Mouse (Mus musculus): ENCODE measurements around the gene Xrcc6. TPM values are rescaled to one million over a fixed set of nuclear protein-coding genes. Genes with fewer than 3 reads are reported as not detected.

Gene Xrcc6
- polyA plus RNA-seq, 1 experiment from 2014 or later: 66.6 TPM

DNA sequence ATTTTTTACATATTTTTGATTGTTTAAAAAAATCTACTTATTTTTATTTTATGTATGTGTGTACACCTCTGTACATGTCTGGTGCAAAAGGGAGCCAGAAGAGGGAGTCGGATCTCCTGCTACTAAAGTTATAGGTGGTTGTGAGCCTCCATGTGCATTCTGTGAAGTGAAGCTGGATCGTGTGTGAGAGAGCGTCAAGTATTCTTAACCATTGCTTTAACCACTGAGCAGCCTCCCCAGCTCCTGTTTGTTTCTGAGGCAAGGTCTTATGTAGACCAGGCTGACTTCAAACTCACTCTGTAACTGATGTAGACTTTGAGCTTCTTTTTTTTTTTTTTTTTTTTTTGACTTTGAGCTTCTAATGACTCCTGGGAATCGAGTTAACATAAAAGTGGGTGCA, 29.8 kb downstream of the Xrcc6 start:
- H3K36me3 ChIP-seq (ENCODE audit: control insufficient read depth, insufficient read depth, low read length): no peaks in the 10 kb centered on the region
- DNase-seq (ENCODE audit: low spot score) (no peak), ATAC-seq (ENCODE audit: low FRiP score) (no peak)
- WGBS: 86% methylated on average over 4 of the region's 4 CpGs
- no peaks in the 10 kb centered on the region for H3K9me3 ChIP-seq (ENCODE audit: control insufficient read depth, low read length)
- no peak overlapping the region for H3K27ac ChIP-seq (ENCODE audit: low read depth, low read length)
- H3K4me1 ChIP-seq (replicated peaks; ENCODE audit: control insufficient read depth, insufficient read depth, low read length): 0 out of 2 replicates have a peak, but pooled peaks cover 3% of the 10 kb centered on the region
- no peak overlapping the region for H3K9ac ChIP-seq (ENCODE audit: low read depth, low read length)
- no peaks in the 10 kb centered on the region for H3K27me3 ChIP-seq (ENCODE audit: control insufficient read depth, insufficient read depth, low read length)
- H3K4me2 ChIP-seq (replicated peaks; ENCODE audit: low read depth, low read length): no peak overlapping the region
- no peak overlapping the region for H3K4me3 ChIP-seq (ENCODE audit: low read depth, low read length)

DNA sequence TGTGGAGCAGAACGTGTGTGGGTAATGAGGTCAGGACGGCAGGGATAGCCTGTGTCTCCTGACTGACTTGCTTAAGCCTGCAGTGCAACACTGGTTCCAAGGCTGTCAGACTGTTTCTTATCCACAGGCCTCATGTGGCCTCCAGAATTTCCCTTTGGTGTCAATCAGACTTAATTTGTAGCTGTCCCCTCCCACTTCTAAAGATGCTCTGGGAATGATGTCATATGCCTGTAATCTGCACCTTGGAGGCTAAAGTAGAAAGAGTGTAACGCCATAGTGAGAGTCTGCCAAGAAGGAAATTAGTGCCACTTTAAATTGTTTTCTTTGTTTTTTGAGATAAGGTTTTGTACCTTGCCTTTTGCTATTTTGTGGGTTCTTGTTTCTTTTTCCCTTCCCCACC, 31.7 kb downstream of the Xrcc6 start:
- Histone ChIP-seq H3K4me3 (ENCODE audit: low read depth, low read length) (no peak overlapping the region), H3K9ac (ENCODE audit: low read depth, low read length) (no peak overlapping the region), H3K27me3 (ENCODE audit: control insufficient read depth, insufficient read depth, low read length) (no peaks in the 10 kb centered on the region), H3K4me1 (replicated peaks; ENCODE audit: control insufficient read depth, insufficient read depth, low read length) (0 out of 2 replicates have a peak, but pooled peaks cover 3% of the 10 kb centered on the region), H3K27ac (ENCODE audit: low read depth, low read length) (no peak overlapping the region), H3K4me2 (replicated peaks; ENCODE audit: low read depth, low read length) (no peak overlapping the region), H3K36me3 (ENCODE audit: control insufficient read depth, insufficient read depth, low read length) (peaks cover 2% of the 10 kb centered on the region; the same call in 1 of the 2 replicates), H3K9me3 (ENCODE audit: control insufficient read depth, low read length) (no peaks in the 10 kb centered on the region)
- ATAC-seq (ENCODE audit: low FRiP score): no peak
- WGBS: 90% methylated on average over 3 of the region's 3 CpGs
- no peak for DNase-seq (ENCODE audit: low spot score)

DNA sequence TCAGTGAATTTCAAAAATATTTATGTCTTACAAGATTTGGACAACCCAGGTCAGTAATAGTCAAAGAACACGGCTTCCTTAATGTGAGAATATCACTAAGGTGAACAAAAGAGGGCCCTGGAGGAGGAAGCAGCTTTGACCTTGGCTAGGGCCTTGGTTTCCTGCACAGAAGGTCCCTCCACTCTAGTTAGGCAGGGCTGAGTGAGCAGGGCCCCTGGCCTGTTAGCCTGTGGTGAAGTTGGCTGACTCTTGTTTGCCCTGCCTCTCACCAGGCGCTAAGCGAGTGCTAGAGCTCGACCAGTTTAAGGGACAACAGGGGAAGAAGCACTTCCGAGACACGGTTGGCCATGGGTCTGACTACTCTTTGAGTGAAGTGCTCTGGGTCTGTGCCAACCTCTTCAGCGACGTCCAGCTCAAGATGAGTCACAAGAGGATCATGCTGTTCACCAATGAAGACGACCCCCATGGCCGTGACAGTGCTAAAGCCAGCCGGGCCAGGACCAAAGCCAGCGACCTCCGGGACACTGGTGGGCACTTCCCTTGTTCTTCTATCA, 35.0 kb downstream of the Xrcc6 start:
- 96% methylated on average over 13 of the region's 13 CpGs for WGBS
- Histone ChIP-seq H3K4me3 (ENCODE audit: low read depth, low read length) (no peak overlapping the region), H3K9me3 (ENCODE audit: control insufficient read depth, low read length) (no peaks in the 10 kb centered on the region), H3K27ac (ENCODE audit: low read depth, low read length) (no peak overlapping the region), H3K9ac (ENCODE audit: low read depth, low read length) (no peak overlapping the region), H3K36me3 (ENCODE audit: control insufficient read depth, insufficient read depth, low read length) (peaks cover 8% of the 10 kb centered on the region; the same call in 1 of the 2 replicates), H3K4me1 (replicated peaks; ENCODE audit: control insufficient read depth, insufficient read depth, low read length) (no peaks in the 10 kb centered on the region), H3K4me2 (replicated peaks; ENCODE audit: low read depth, low read length) (no peak overlapping the region), H3K27me3 (ENCODE audit: control insufficient read depth, insufficient read depth, low read length) (no peaks in the 10 kb centered on the region)
- ATAC-seq (ENCODE audit: low FRiP score) (no peak), DNase-seq (ENCODE audit: low spot score) (no peak)

DNA sequence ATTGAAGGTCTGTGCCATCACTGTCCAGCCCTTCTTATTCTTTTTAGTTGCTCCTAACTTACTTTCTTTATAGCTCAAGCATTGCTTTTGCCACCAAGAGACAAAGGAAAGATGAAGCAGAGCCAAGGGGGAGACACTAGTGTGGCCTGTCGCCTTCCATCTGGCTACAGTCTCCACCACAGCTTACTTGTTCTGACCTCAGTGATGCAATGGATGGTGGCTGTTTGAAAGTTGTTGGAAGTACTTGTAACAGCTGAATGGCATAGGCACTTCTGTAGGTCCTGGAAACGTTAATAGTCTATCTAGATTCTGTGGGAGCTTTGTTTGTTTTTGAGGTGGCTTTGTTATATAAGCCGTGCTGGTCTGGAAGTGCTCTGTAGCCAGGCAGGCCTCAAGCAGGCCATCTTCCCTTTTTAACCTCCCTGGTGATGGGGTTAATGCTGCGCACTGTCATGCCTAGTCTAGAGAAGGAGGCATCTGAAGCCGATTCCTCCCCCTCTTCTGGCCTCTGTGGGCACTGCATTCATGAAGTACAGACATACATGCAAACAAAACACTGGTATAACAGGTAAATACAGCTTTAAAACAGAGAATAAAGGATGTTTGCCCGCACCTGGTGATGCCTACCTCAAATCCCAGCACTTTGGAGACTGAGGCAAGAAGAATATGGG, 36.5 kb downstream of the Xrcc6 start:
- no peak overlapping the region for H3K4me2 ChIP-seq (replicated peaks; ENCODE audit: low read depth, low read length)
- H3K27me3 ChIP-seq (ENCODE audit: control insufficient read depth, insufficient read depth, low read length): no peaks in the 10 kb centered on the region
- no peak for DNase-seq (ENCODE audit: low spot score)
- H3K9me3 ChIP-seq (ENCODE audit: control insufficient read depth, low read length): no peaks in the 10 kb centered on the region
- WGBS: 93% methylated on average over 6 of the region's 6 CpGs
- H3K27ac ChIP-seq (ENCODE audit: low read depth, low read length): no peak overlapping the region
- no peaks in the 10 kb centered on the region for H3K4me1 ChIP-seq (replicated peaks; ENCODE audit: control insufficient read depth, insufficient read depth, low read length)
- no peak overlapping the region for H3K9ac ChIP-seq (ENCODE audit: low read depth, low read length)
- H3K36me3 ChIP-seq (ENCODE audit: control insufficient read depth, insufficient read depth, low read length): peaks cover 8% of the 10 kb centered on the region; the same call in 1 of the 2 replicates
- H3K4me3 ChIP-seq (ENCODE audit: low read depth, low read length): no peak overlapping the region
- ATAC-seq (ENCODE audit: low FRiP score): no peak

DNA sequence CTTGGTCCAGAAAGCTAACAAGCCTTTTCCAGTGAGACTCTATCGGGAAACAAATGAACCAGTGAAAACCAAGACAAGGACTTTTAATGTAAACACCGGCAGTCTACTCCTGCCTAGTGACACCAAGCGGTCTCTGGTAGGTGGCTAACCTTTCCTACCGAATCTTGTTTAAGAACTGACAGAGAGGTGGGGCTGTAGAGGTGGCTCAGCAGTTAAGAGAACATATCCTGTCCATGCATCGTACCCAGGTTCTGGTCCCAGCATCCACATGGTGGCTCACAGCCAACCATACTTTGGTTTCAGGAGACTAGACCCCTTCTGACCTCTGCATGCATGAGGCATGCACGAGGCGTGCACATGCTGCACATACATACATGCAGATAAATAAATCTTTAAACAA, 39.6 kb downstream of the Xrcc6 start:
- ATAC-seq (ENCODE audit: low FRiP score) (no peak), DNase-seq (ENCODE audit: low spot score) (no peak)
- H3K36me3 ChIP-seq (ENCODE audit: control insufficient read depth, insufficient read depth, low read length): peaks cover 8% of the 10 kb centered on the region; the same call in 1 of the 2 replicates
- no peaks in the 10 kb centered on the region for H3K4me1 ChIP-seq (replicated peaks; ENCODE audit: control insufficient read depth, insufficient read depth, low read length)
- H3K27ac ChIP-seq (ENCODE audit: low read depth, low read length): no peak overlapping the region
- 94% methylated on average over 7 of the region's 7 CpGs for WGBS
- no peaks in the 10 kb centered on the region for H3K9me3 ChIP-seq (ENCODE audit: control insufficient read depth, low read length)
- H3K27me3 ChIP-seq (ENCODE audit: control insufficient read depth, insufficient read depth, low read length): no peaks in the 10 kb centered on the region
- H3K4me2 ChIP-seq (replicated peaks; ENCODE audit: low read depth, low read length): no peak overlapping the region
- no peak overlapping the region for H3K9ac ChIP-seq (ENCODE audit: low read depth, low read length)
- no peak overlapping the region for H3K4me3 ChIP-seq (ENCODE audit: low read depth, low read length)

DNA sequence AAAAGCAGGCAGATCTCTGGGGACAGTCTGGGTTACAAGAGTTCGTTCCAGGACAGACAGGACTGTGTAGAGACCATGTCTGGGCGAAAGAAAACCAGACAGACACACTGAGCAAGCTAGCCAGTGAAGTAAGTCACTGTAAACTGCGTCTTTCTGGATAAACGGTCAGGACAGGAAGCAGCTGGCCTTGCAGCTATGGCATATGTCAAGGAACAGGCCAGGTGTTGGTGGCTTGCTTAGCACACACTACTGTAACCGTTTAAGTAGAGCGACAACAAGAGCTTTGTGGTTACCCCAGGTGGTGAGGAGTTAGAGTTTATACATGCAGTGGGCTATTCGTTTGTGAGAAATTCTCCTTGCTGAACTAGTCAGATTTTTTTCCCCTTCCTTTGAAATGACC, 40.1 kb downstream of the Xrcc6 start:
- no peak for DNase-seq (ENCODE audit: low spot score)
- Histone ChIP-seq H3K9ac (ENCODE audit: low read depth, low read length) (no peak overlapping the region), H3K27me3 (ENCODE audit: control insufficient read depth, insufficient read depth, low read length) (no peaks in the 10 kb centered on the region), H3K4me3 (ENCODE audit: low read depth, low read length) (no peak overlapping the region), H3K4me1 (replicated peaks; ENCODE audit: control insufficient read depth, insufficient read depth, low read length) (no peaks in the 10 kb centered on the region), H3K36me3 (ENCODE audit: control insufficient read depth, insufficient read depth, low read length) (peaks cover 8% of the 10 kb centered on the region; the same call in 1 of the 2 replicates), H3K27ac (ENCODE audit: low read depth, low read length) (no peak overlapping the region), H3K9me3 (ENCODE audit: control insufficient read depth, low read length) (no peaks in the 10 kb centered on the region), H3K4me2 (replicated peaks; ENCODE audit: low read depth, low read length) (no peak overlapping the region)
- 92% methylated on average over 7 of the region's 7 CpGs for WGBS
- ATAC-seq (ENCODE audit: low FRiP score): no peak

DNA sequence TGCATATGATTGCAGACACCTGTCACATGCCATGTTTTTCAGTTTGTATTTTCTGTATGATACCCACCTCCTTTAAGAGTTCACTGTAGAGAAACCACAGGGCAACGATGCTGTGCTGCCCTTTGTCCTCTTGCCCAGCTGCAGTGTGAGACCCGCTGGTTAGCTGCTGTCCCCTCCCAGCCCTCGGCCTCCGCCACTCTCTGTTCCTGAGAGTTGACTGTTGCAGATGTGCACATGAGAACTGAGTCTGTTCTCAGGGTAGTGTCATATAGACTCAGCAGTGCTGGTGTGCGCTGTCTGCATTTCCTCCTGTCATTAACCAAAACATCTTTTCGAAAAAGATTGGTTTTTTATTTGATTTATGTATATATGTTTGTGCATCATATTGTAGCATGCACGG, 44.8 kb downstream of the Xrcc6 start:
- WGBS: 90% methylated on average over 7 of the region's 7 CpGs
- H3K4me3 ChIP-seq (ENCODE audit: low read depth, low read length): no peak overlapping the region
- no peak for ATAC-seq (ENCODE audit: low FRiP score)

DNA sequence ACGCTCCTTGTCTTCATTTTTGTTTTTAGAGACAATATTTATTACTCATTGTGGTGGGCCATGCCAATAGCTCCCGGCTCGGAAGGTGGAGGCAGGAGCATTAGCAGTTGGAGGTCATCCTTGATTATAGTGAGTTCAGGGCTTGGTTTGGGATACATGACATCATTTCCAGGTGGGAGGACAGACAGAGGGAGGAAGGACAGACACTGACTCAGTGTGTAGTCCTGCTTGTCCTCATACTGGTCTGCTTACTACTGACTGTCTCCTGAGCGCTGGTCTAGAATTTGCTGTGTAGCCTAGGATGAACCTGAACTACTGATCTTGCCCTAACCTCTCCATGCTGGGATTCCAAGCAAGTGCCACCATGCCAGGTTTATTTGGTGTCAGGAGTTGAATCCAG, 46.1 kb downstream of the Xrcc6 start, which contains the start of gene Desi1:
Desi1 (minus strand) TSS at position 101 of the 400 bp plus-strand sequence.
- Histone ChIP-seq H3K36me3 (ENCODE audit: control insufficient read depth, insufficient read depth, low read length) (no peaks in the 10 kb centered on the region), H3K4me2 (replicated peaks; ENCODE audit: low read depth, low read length) (no peak within 1 kb of the TSS), H3K9me3 (ENCODE audit: control insufficient read depth, low read length) (no peaks in the 10 kb centered on the region), H3K27ac (ENCODE audit: low read depth, low read length) (no peak within 1 kb of the TSS), H3K9ac (ENCODE audit: low read depth, low read length) (no peak within 1 kb of the TSS), H3K27me3 (ENCODE audit: control insufficient read depth, insufficient read depth, low read length) (no peaks in the 10 kb centered on the region), H3K4me3 (ENCODE audit: low read depth, low read length) (no peak within 1 kb of the TSS), H3K4me1 (replicated peaks; ENCODE audit: control insufficient read depth, insufficient read depth, low read length) (no peaks in the 10 kb centered on the region)
- DNase-seq (ENCODE audit: low spot score) (no peak), ATAC-seq (ENCODE audit: low FRiP score) (no peak)
- 92% methylated on average over 4 of the region's 4 CpGs for WGBS

More for the DNA sequence above, 44.8 kb downstream of the Xrcc6 start:
- no peak overlapping the region for H3K9ac ChIP-seq (ENCODE audit: low read depth, low read length)
- H3K27ac ChIP-seq (ENCODE audit: low read depth, low read length): no peak overlapping the region
- no peaks in the 10 kb centered on the region for H3K27me3 ChIP-seq (ENCODE audit: control insufficient read depth, insufficient read depth, low read length)
- H3K4me2 ChIP-seq (replicated peaks; ENCODE audit: low read depth, low read length): no peak overlapping the region
- H3K9me3 ChIP-seq (ENCODE audit: control insufficient read depth, low read length): no peaks in the 10 kb centered on the region
- no peaks in the 10 kb centered on the region for H3K4me1 ChIP-seq (replicated peaks; ENCODE audit: control insufficient read depth, insufficient read depth, low read length)
- H3K36me3 ChIP-seq (ENCODE audit: control insufficient read depth, insufficient read depth, low read length): no peaks in the 10 kb centered on the region
- no peak for DNase-seq (ENCODE audit: low spot score)

Data from hindbrain, embryonic 11.5 days (tissue).